ENCODE assay signal across 8 mouse cellular contexts in the genomic region with DNA sequence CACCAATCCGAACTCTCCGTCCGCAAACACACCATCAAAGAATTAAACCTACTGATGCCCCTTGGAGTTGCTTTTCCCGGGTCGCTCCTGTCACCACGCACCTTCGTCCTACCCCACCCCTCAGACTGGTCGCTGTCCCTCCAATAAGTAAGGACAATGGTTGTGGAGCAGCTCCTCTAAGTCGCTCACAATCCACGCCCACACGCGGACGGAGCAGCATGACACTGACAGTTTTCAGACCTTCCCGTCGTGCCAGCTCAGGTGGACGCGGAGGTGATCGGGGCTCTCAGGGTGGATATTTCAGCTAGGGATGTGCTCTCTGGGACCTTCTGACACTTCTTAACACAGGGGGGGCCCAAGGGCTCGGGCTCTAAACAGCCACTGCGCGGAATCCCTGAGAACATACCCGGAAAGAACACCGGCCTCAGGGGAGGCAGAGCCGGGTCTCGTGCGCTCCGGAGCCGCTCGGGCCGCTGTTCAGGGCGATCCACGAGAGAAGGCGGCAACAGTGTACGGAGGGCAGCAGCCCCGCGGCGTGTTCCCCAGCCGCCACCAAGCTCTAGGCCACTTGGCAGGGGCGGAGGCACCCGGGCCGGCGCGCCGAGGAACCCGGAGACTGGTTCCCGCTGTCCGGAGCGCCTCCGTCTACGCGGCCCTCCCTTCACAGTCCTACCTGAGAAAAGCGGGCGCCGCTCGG. TPM values are rescaled to one million over a fixed set of nuclear protein-coding genes. Genes with fewer than 3 reads are reported as not detected.
A peak's percentile ranks its signal among the peaks of the same experiment; 100 is the strongest.
DNase-seq lines count a peak whose midpoint lies in the region; ATAC-seq and TF ChIP-seq lines count a peak whose summit lies in the region.

No protein-coding gene starts in this region.

- TF ChIP-seq CTCF in brain, embryonic 14.5 days (IDR thresholded peaks at IDR 0.05; ENCODE audit: borderline replicate concordance, extremely low read depth, insufficient read depth, insufficient read length) = no peak
- TF ChIP-seq CTCF in hindbrain, postnatal 0 days (IDR thresholded peaks at IDR 0.05; ENCODE audit: low read depth) = 0 out of 2 replicates have a peak, but pooled peaks have one; percentile 1

- no peaks in the 10 kb centered on the region for H3K36me3 ChIP-seq in forebrain, embryonic 14.5 days (ENCODE audit: control insufficient read depth, insufficient read depth, low read length)
- no peaks in the 10 kb centered on the region for H3K36me3 ChIP-seq in hindbrain, postnatal 0 days (ENCODE audit: insufficient read depth, low read length)
- no peaks in the 10 kb centered on the region for H3K36me3 ChIP-seq in limb, embryonic 14.5 days (ENCODE audit: control insufficient read depth, insufficient read depth, low read length)
- no peaks in the 10 kb centered on the region for H3K36me3 ChIP-seq in midbrain, embryonic 13.5 days

- peak; percentile 83 for ATAC-seq in forebrain, embryonic 14.5 days
- ATAC-seq in hindbrain, postnatal 0 days = peak; percentile 87
- peak; percentile 71 for ATAC-seq in limb, embryonic 14.5 days (ENCODE audit: low FRiP score, low read depth)
- ATAC-seq in midbrain, embryonic 13.5 days = peak; percentile 88

- under 1% methylated on average over 54 of the region's 55 CpGs for WGBS in forebrain, embryonic 14.5 days
- under 1% methylated on average over 54 of the region's 55 CpGs for WGBS in hindbrain, postnatal 0 days
- 5% methylated on average over 38 of the region's 55 CpGs for WGBS in limb, embryonic 14.5 days
- WGBS in midbrain, embryonic 13.5 days = under 1% methylated on average over 55 of the region's 55 CpGs

- peak overlapping the region; percentile 94 for H3K9ac ChIP-seq in forebrain, embryonic 14.5 days (ENCODE audit: low read length)
- H3K9ac ChIP-seq in hindbrain, postnatal 0 days (replicated peaks; ENCODE audit: low read length) = peak overlapping the region; percentile 75
- peak overlapping the region; percentile 80 for H3K9ac ChIP-seq in limb, embryonic 14.5 days (ENCODE audit: low read depth, low read length, severe bottlenecking)
- peak overlapping the region; percentile 91 for H3K9ac ChIP-seq in midbrain, embryonic 13.5 days (replicated peaks)

- no peaks in the 10 kb centered on the region for H3K9me3 ChIP-seq in forebrain, embryonic 14.5 days (replicated peaks; ENCODE audit: control insufficient read depth, low read length)
- no peaks in the 10 kb centered on the region for H3K9me3 ChIP-seq in hindbrain, postnatal 0 days (ENCODE audit: low read length)
- H3K9me3 ChIP-seq in limb, embryonic 14.5 days (ENCODE audit: control insufficient read depth, low read length) = no peaks in the 10 kb centered on the region
- no peaks in the 10 kb centered on the region for H3K9me3 ChIP-seq in midbrain, embryonic 13.5 days

- H3K27ac ChIP-seq in forebrain, embryonic 14.5 days (ENCODE audit: low read depth, low read length) = peak overlapping the region; percentile 75
- H3K27ac ChIP-seq in hindbrain, postnatal 0 days = peak overlapping the region; percentile 59; the same call in 1 of the 2 replicates
- H3K27ac ChIP-seq in limb, embryonic 14.5 days (replicated peaks; ENCODE audit: low read depth, low read length) = peak overlapping the region; percentile 67
- peak overlapping the region; percentile 83 for H3K27ac ChIP-seq in midbrain, embryonic 13.5 days

- H3K4me1 ChIP-seq in forebrain, embryonic 14.5 days (ENCODE audit: control insufficient read depth, insufficient read depth, low read length) = peaks cover 7% of the 10 kb centered on the region; the same call in 1 of the 2 replicates
- peaks cover 6% of the 10 kb centered on the region for H3K4me1 ChIP-seq in hindbrain, postnatal 0 days (ENCODE audit: insufficient read depth, low read length)
- H3K4me1 ChIP-seq in limb, embryonic 14.5 days (ENCODE audit: control insufficient read depth, insufficient read depth, low read length) = peaks cover 7% of the 10 kb centered on the region; the same call in 1 of the 2 replicates
- H3K4me1 ChIP-seq in midbrain, embryonic 13.5 days (replicated peaks) = peaks cover 17% of the 10 kb centered on the region

- TF ChIP-seq POLR2A in brain, embryonic 14.5 days (IDR thresholded peaks at IDR 0.05; ENCODE audit: borderline replicate concordance, extremely low read depth, insufficient read depth, insufficient read length, poor library complexity, severe bottlenecking) = no peak
- TF ChIP-seq POLR2A in limb, embryonic 14.5 days (IDR thresholded peaks at IDR 0.05; ENCODE audit: borderline replicate concordance, extremely low read depth, insufficient read depth, insufficient read length) = no peak

- no peaks in the 10 kb centered on the region for H3K27me3 ChIP-seq in forebrain, embryonic 14.5 days (replicated peaks; ENCODE audit: control insufficient read depth, insufficient read depth, low read length)
- H3K27me3 ChIP-seq in hindbrain, postnatal 0 days (ENCODE audit: insufficient read depth, low read length) = no peaks in the 10 kb centered on the region
- H3K27me3 ChIP-seq in limb, embryonic 14.5 days (ENCODE audit: control insufficient read depth, insufficient read depth, low read length) = no peaks in the 10 kb centered on the region
- no peaks in the 10 kb centered on the region for H3K27me3 ChIP-seq in midbrain, embryonic 13.5 days

- H3K4me2 ChIP-seq in forebrain, embryonic 14.5 days (ENCODE audit: low read length) = peak overlapping the region; percentile 85
- H3K4me2 ChIP-seq in hindbrain, postnatal 0 days (ENCODE audit: low read depth, low read length) = peak overlapping the region; percentile 86
- peak overlapping the region; percentile 77 for H3K4me2 ChIP-seq in limb, embryonic 14.5 days (replicated peaks; ENCODE audit: low read depth, low read length, severe bottlenecking)
- H3K4me2 ChIP-seq in midbrain, embryonic 13.5 days (replicated peaks) = peak overlapping the region; percentile 72

- peak; percentile 43 for DNase-seq in right cerebral cortex, adult 18-20 months
- DNase-seq in right cerebral cortex, postnatal 4 days = no peak
- peak; percentile 54 for DNase-seq in brain, embryonic 14.5 days (ENCODE audit: low read depth)
- DNase-seq in forebrain, embryonic 14.5 days (ENCODE audit: low spot score) = peak; percentile 33
- peak; percentile 47 for DNase-seq in hindbrain, postnatal 0 days (ENCODE audit: low spot score)
- peak; percentile 31 for DNase-seq in limb, embryonic 14.5 days (ENCODE audit: low spot score)
- peak; percentile 51 to 77 for DNase-seq in spleen, postnatal 4 days (ENCODE audit: low spot score in 2 of 2)

- H3K4me3 ChIP-seq in forebrain, embryonic 14.5 days (ENCODE audit: low read depth, low read length) = peak overlapping the region; percentile 96
- H3K4me3 ChIP-seq in hindbrain, postnatal 0 days (ENCODE audit: low read length) = peak overlapping the region; percentile 75
- H3K4me3 ChIP-seq in limb, embryonic 14.5 days (replicated peaks; ENCODE audit: low read length) = peak overlapping the region; percentile 83
- H3K4me3 ChIP-seq in midbrain, embryonic 13.5 days (replicated peaks) = peak overlapping the region; percentile 89

RNA-seq across cellular contexts. Expression of a gene that starts 0.9 kb away (rescaled TPM):
- 29.8 and 32.9 TPM in 2 replicates for polyA plus RNA-seq in brain, embryonic 14.5 days (2012; rRNA removed)
- 33.3 and 48.8 TPM in 2 replicates for polyA plus RNA-seq in forebrain, embryonic 14.5 days (2014; fragmentation: Nextera tagmentation; extraction: Ambion mirVana)
- 28.4 and 54.2 TPM in 2 replicates for total RNA-seq in hindbrain, postnatal 0 days (2014; rRNA removed)
- 40.8 and 41.0 TPM in 2 replicates for polyA plus RNA-seq in hindbrain, postnatal 0 days (2015; fragmentation: Nextera tagmentation; extraction: Ambion mirVana)
- polyA plus RNA-seq in limb, embryonic 14.5 days (2012; rRNA removed) = 26.5 and 27.4 TPM in 2 replicates
- 35.3 and 38.4 TPM in 2 replicates for polyA plus RNA-seq in limb, embryonic 14.5 days (2014; fragmentation: Nextera tagmentation; extraction: Ambion mirVana)
- polyA plus RNA-seq in midbrain, embryonic 13.5 days (2015; fragmentation: Nextera tagmentation; extraction: Ambion mirVana) = 51.2 and 63.7 TPM in 2 replicates
